Mouse (Mus musculus) layer of hippocampus, adult 18-20 months (tissue): ENCODE results near the gene Heg1. TPM values are rescaled to one million over a fixed set of nuclear protein-coding genes. Genes with fewer than 3 reads are reported as not detected.

ENCODE experiments used
- DNase-seq, 2 experiments: peaks; one replicate each; pipeline ENCODE4 v3.0.0; 2022; ENCODE audit warnings: low spot score in 2 of 2
- total RNA-seq, 2 experiments: library from RNA; stranded (reverse); gene quantifications; 2 replicates each; pipeline ENCODE4 v1.2.3; 2021

Heg1 gene
- total RNA-seq, 2 experiments from 2014 or later: 21.1 to 21.4 TPM

GRCm38 (mm10) chr16:33705258-33705657 is 21.1 kb downstream of the Heg1 start:
- DNase-seq: no peak

- DNase-seq: no peak
Measured at GRCm38 (mm10) chr16:33706111-33706890, 22.1 kb downstream of the Heg1 start.

GRCm38 (mm10) chr16:33708031-33708430 is 23.9 kb downstream of the Heg1 start:
- DNase-seq: no peak

- no peak for DNase-seq
Measured at GRCm38 (mm10) chr16:33708585-33709397, 24.6 kb downstream of the Heg1 start.

- no peak for DNase-seq
Measured at GRCm38 (mm10) chr16:33714271-33714670, 30.1 kb downstream of the Heg1 start.

- no peak for DNase-seq
Measured at GRCm38 (mm10) chr16:33723241-33723640, 39.1 kb downstream of the Heg1 start.

- DNase-seq: no peak
Measured at GRCm38 (mm10) chr16:33723983-33724382, 39.8 kb downstream of the Heg1 start.

- no peak for DNase-seq
Measured at GRCm38 (mm10) chr16:33726261-33726660, 42.1 kb downstream of the Heg1 start.

GRCm38 (mm10) chr16:33726892-33727291 is 42.7 kb downstream of the Heg1 start:
- no peak for DNase-seq

- no peak for DNase-seq
Measured at GRCm38 (mm10) chr16:33728427-33728826, 44.3 kb downstream of the Heg1 start.

GRCm38 (mm10) chr16:33731291-33731690 is 47.1 kb downstream of the Heg1 start:
- no peak for DNase-seq

- no peak for DNase-seq
Measured at GRCm38 (mm10) chr16:33732237-33732749, 48.1 kb downstream of the Heg1 start.

- peak in 1 of 2 experiments; percentile 53 for DNase-seq
Measured at GRCm38 (mm10) chr16:33732846-33733580, 48.8 kb downstream of the Heg1 start.

- no peak for DNase-seq
Measured at GRCm38 (mm10) chr16:33733864-33734263, 49.7 kb downstream of the Heg1 start.

GRCm38 (mm10) chr16:33734545-33734944 is 50.4 kb downstream of the Heg1 start:
- peak in 1 of 2 experiments; percentile 70 for DNase-seq

- DNase-seq: no peak
Measured at GRCm38 (mm10) chr16:33735238-33735637, 51.1 kb downstream of the Heg1 start.

- DNase-seq: no peak
Measured at GRCm38 (mm10) chr16:33735791-33736190, 51.6 kb downstream of the Heg1 start.

- DNase-seq: no peak
Measured at GRCm38 (mm10) chr16:33736746-33737145, 52.6 kb downstream of the Heg1 start.

GRCm38 (mm10) chr16:33738949-33739719 is 55.0 kb downstream of the Heg1 start:
- no peak for DNase-seq

- DNase-seq: peak; percentile 67 to 84
Measured at GRCm38 (mm10) chr16:33739802-33740201, 55.6 kb downstream of the Heg1 start.

- peak in 1 of 2 experiments; percentile 29 for DNase-seq
Measured at GRCm38 (mm10) chr16:33740416-33740815, 56.2 kb downstream of the Heg1 start.
